In the genomic region with DNA sequence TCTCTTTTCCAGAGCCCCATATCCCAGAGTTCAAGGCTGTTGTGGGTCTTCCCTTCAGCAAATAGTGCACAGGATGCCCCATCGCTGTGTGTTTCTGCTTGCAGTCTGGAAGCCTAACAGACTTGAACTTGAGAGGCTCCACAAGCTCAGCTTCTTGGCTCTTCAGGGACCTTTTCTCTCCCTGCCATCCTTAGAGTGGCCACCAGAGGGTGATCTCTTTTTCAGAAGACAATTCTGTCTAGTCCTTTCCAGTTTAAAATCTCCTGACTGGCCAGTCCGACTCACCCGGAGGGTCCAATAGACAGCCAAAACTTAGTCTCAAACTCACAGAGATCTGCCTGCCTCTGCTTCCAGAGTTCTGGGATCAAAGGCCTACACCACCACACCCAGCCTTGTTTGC, we compare ENCODE assay signal across 9 mouse cellular contexts. TPM values are rescaled to one million over a fixed set of nuclear protein-coding genes. Genes with fewer than 3 reads are reported as not detected.
DNase-seq lines count a peak whose midpoint lies in the region; ATAC-seq and TF ChIP-seq lines count a peak whose summit lies in the region.
"Had no signal": no experiment of that assay in that cellular context is flagged by ENCODE, and none has a peak within 500 bp of the region (broad histone marks: within the 10 kb centered on the region; RNA-seq: fewer than 3 reads in every experiment).

No protein-coding gene starts in this region.

- no peak for TF ChIP-seq CTCF in thymus, adult 2 months (IDR thresholded peaks at IDR 0.05; ENCODE audit: borderline replicate concordance, control insufficient read depth, extremely low read depth, insufficient read depth, low read length, poor library complexity)

- H3K9ac ChIP-seq in hindbrain, embryonic 16.5 days (ENCODE audit: low read depth, low read length) = no peak overlapping the region

- H3K4me3 ChIP-seq in hindbrain, embryonic 10.5 days = no peak overlapping the region
- no peak overlapping the region for H3K4me3 ChIP-seq in hindbrain, embryonic 16.5 days (ENCODE audit: low read length)
- no peak overlapping the region for H3K4me3 ChIP-seq in thymus, adult 2 months (ENCODE audit: control insufficient read depth, insufficient read depth, low read length)

- H3K9me3 ChIP-seq in hindbrain, embryonic 10.5 days = 0 out of 2 replicates have a peak, but pooled peaks cover 2% of the 10 kb centered on the region
- H3K9me3 ChIP-seq in hindbrain, embryonic 16.5 days (ENCODE audit: control insufficient read depth, low read length) = no peaks in the 10 kb centered on the region

- H3K27ac ChIP-seq in hindbrain, embryonic 10.5 days = no peak overlapping the region
- H3K27ac ChIP-seq in hindbrain, embryonic 16.5 days (ENCODE audit: low read depth, low read length) = no peak overlapping the region
- H3K27ac ChIP-seq in thymus, adult 2 months (ENCODE audit: control insufficient read depth, insufficient read depth, low read length) = no peak overlapping the region

- H3K27me3 ChIP-seq in hindbrain, embryonic 10.5 days (ENCODE audit: insufficient read depth, poor library complexity, severe bottlenecking) = peaks cover 5% of the 10 kb centered on the region; the same call in 1 of the 2 replicates
- H3K27me3 ChIP-seq in hindbrain, embryonic 16.5 days (replicated peaks; ENCODE audit: control insufficient read depth, insufficient read depth, low read length) = no peaks in the 10 kb centered on the region
- no peaks in the 10 kb centered on the region for H3K27me3 ChIP-seq in thymus, adult 2 months (ENCODE audit: control insufficient read depth, insufficient read depth, low read length)

- H3K4me1 ChIP-seq in hindbrain, embryonic 10.5 days (replicated peaks) = no peaks in the 10 kb centered on the region
- no peaks in the 10 kb centered on the region for H3K4me1 ChIP-seq in hindbrain, embryonic 16.5 days (ENCODE audit: control insufficient read depth, insufficient read depth, low read depth, low read length)
- no peaks in the 10 kb centered on the region for H3K4me1 ChIP-seq in thymus, adult 2 months (replicated peaks; ENCODE audit: control insufficient read depth, insufficient read depth, low read length)

- no peak overlapping the region for H3K4me2 ChIP-seq in hindbrain, embryonic 16.5 days (ENCODE audit: low read length)

- TF ChIP-seq POLR2A in thymus, adult 2 months (IDR thresholded peaks at IDR 0.05; ENCODE audit: control insufficient read depth, extremely low read depth, insufficient read depth, low read length, poor library complexity) = no peak

- no peak for ATAC-seq in hindbrain, embryonic 16.5 days

- DNase-seq in hindbrain, embryonic 10.5 days (ENCODE audit: low spot score) = peak; percentile 64
- DNase-seq in thymus, adult 2 months = peak; percentile 42
- DNase-seq in thymus, adult 18-20 months = no peak
- DNase-seq in adrenal gland, postnatal 10 days = peak; percentile 78
- peak; percentile 59 to 81 for DNase-seq in kidney, postnatal 25 days
- DNase-seq in right cerebral cortex, postnatal 25 days = peak; percentile 40
- DNase-seq in layer of hippocampus, adult 9-10 months (ENCODE audit: low spot score) = no peak

- H3K36me3 ChIP-seq in hindbrain, embryonic 10.5 days = no peaks in the 10 kb centered on the region
- no peaks in the 10 kb centered on the region for H3K36me3 ChIP-seq in hindbrain, embryonic 16.5 days (ENCODE audit: control insufficient read depth, insufficient read depth, low read length)
- no peaks in the 10 kb centered on the region for H3K36me3 ChIP-seq in thymus, adult 2 months (ENCODE audit: control insufficient read depth, insufficient read depth, low read length)

- WGBS in hindbrain, embryonic 10.5 days = 35% methylated on average over 3 of the region's 3 CpGs
- 24% methylated on average over 3 of the region's 3 CpGs for WGBS in hindbrain, embryonic 16.5 days
- 21% methylated on average over 3 of the region's 3 CpGs for WGBS in thymus, adult 2 months

RNA-seq across cellular contexts. Expression of gene Vgf, which starts 16.2 kb away (rescaled TPM):
- 0.82 and 0.94 TPM in 2 replicates for polyA plus RNA-seq in hindbrain, embryonic 10.5 days (2016; fragmentation: Nextera tagmentation; extraction: Ambion mirVana)
- 14.1 and 17.0 TPM in 2 replicates for polyA plus RNA-seq in hindbrain, embryonic 16.5 days (2015; fragmentation: Nextera tagmentation; extraction: Ambion mirVana)
- polyA plus RNA-seq in thymus, adult 2 months (2012; rRNA removed) = 0.58 and 1.0 TPM in 2 replicates
- 10 to 100 TPM in 1 of 2 experiments, 1 to 10 TPM in 1; 9.9 to 13.7 TPM for total RNA-seq in adrenal gland, postnatal 10 days (2021)

RNA-seq across cellular contexts. Expression of gene Znhit1, which starts 22.2 kb away (rescaled TPM):
- 108 and 113 TPM in 2 replicates for polyA plus RNA-seq in hindbrain, embryonic 10.5 days (2016; fragmentation: Nextera tagmentation; extraction: Ambion mirVana)
- polyA plus RNA-seq in hindbrain, embryonic 16.5 days (2015; fragmentation: Nextera tagmentation; extraction: Ambion mirVana) = 144 and 156 TPM in 2 replicates
- 72.2 and 79.5 TPM in 2 replicates for polyA plus RNA-seq in thymus, adult 2 months (2012; rRNA removed)
- total RNA-seq in adrenal gland, postnatal 10 days (2021) = 10 to 100 TPM; 60.1 to 61.0 TPM

RNA-seq across cellular contexts. Expression of gene Plod3, which starts 23.2 kb away (rescaled TPM):
- polyA plus RNA-seq in hindbrain, embryonic 10.5 days (2016; fragmentation: Nextera tagmentation; extraction: Ambion mirVana) = 40.6 and 43.3 TPM in 2 replicates
- 36.3 and 39.7 TPM in 2 replicates for polyA plus RNA-seq in hindbrain, embryonic 16.5 days (2015; fragmentation: Nextera tagmentation; extraction: Ambion mirVana)
- 40.8 and 41.9 TPM in 2 replicates for polyA plus RNA-seq in thymus, adult 2 months (2012; rRNA removed)
- 10 to 100 TPM; 43.5 to 49.6 TPM for total RNA-seq in adrenal gland, postnatal 10 days (2021)

RNA-seq across cellular contexts. Expression of gene Ap1s1, which starts 35.9 kb away (rescaled TPM):
- polyA plus RNA-seq in hindbrain, embryonic 10.5 days (2016; fragmentation: Nextera tagmentation; extraction: Ambion mirVana) = 200 and 232 TPM in 2 replicates
- polyA plus RNA-seq in hindbrain, embryonic 16.5 days (2015; fragmentation: Nextera tagmentation; extraction: Ambion mirVana) = 242 and 260 TPM in 2 replicates
- polyA plus RNA-seq in thymus, adult 2 months (2012; rRNA removed) = 44.1 and 51.9 TPM in 2 replicates
- total RNA-seq in adrenal gland, postnatal 10 days (2021) = 100 to 1,000 TPM; 105 to 106 TPM

RNA-seq across cellular contexts. Expression of gene Cldn15, which starts 43.6 kb away (rescaled TPM):
- 0.09 and 0.38 TPM in 2 replicates for polyA plus RNA-seq in hindbrain, embryonic 10.5 days (2016; fragmentation: Nextera tagmentation; extraction: Ambion mirVana)
- 0.16 and 0.30 TPM in 2 replicates for polyA plus RNA-seq in hindbrain, embryonic 16.5 days (2015; fragmentation: Nextera tagmentation; extraction: Ambion mirVana)
- polyA plus RNA-seq in thymus, adult 2 months (2012; rRNA removed) = 3.8 and 9.4 TPM in 2 replicates
- 10 to 100 TPM; 10.7 to 13.6 TPM for total RNA-seq in adrenal gland, postnatal 10 days (2021)
- total RNA-seq: left cerebral cortex, postnatal 36 days had no signal

Comparison
In these comparisons a context has a peak if more than half of its experiments do, and no peak if none do; other contexts are left out.
1. DNase-seq: peak in hindbrain, embryonic 10.5 days (single experiment), thymus, adult 2 months (single experiment), adrenal gland, postnatal 10 days (single experiment), kidney, postnatal 25 days (2 of 2) and right cerebral cortex, postnatal 25 days (single experiment); none in thymus, adult 18-20 months (0 of 2) and layer of hippocampus, adult 9-10 months (single experiment).